Mouse (Mus musculus) liver, embryonic 16.5 days (tissue): ENCODE data around the gene Echs1. TPM values are rescaled to one million over a fixed set of nuclear protein-coding genes. Genes with fewer than 3 reads are reported as not detected.

Source experiments
- ATAC-seq: fragments of 200-750 bp; cut with Nextera tagmentation; 2 replicates; pipeline ENCODE4 v1.8.0; 2017; ENCODE audit warnings: low read depth, mild to moderate bottlenecking, moderate number of reproducible peaks, moderate library complexity
- H3K27ac ChIP-seq: fragments of 300-500 bp; sonication (generic); 2 replicates; pipeline ENCODE4 v1.5.1; 2014; ENCODE audit warnings: mild to moderate bottlenecking, low read length
- H3K27me3 ChIP-seq: fragments of 300-500 bp; sonication (generic); 2 replicates; pipeline ENCODE4 v1.6.1; 2014; ENCODE audit warnings: low read depth, low read length, mixed read lengths; ENCODE audit not compliant: control insufficient read depth, insufficient read depth
- H3K36me3 ChIP-seq: fragments of 300-500 bp; sonication (generic); 2 replicates; pipeline ENCODE4 v1.6.1; 2014; ENCODE audit warnings: mild to moderate bottlenecking; ENCODE audit not compliant: control insufficient read depth, insufficient read depth
- H3K4me1 ChIP-seq: fragments of 300-500 bp; sonication (generic); 2 replicates; pipeline ENCODE4 v1.6.1; 2014; ENCODE audit warnings: low read depth, low read length, mixed read lengths; ENCODE audit not compliant: control insufficient read depth
- H3K4me2 ChIP-seq: fragments of 300-500 bp; sonication (generic); 2 replicates; pipeline ENCODE4 v1.6.1; 2014; ENCODE audit warnings: low read depth, low read length, mixed read lengths
- H3K4me3 ChIP-seq: fragments of 300-500 bp; sonication (generic); 2 replicates; pipeline ENCODE4 v1.5.1; 2014; ENCODE audit warnings: low read depth, mild to moderate bottlenecking, low read length
- H3K9ac ChIP-seq: fragments of 300-500 bp; sonication (generic); 2 replicates; pipeline ENCODE4 v1.6.1; 2014; ENCODE audit warnings: low read depth, low read length
- H3K9me3 ChIP-seq: fragments of 300-500 bp; sonication (generic); replicated peaks from 2 replicates; pipeline ENCODE4 v1.6.1; 2016; ENCODE audit warnings: low read length; ENCODE audit not compliant: control insufficient read depth
- WGBS: fragments of 180-500 bp; shearing (Covaris S2); extraction: QIAGEN DNeasy Blood & Tissue Kit; methylation state at CpG from one replicate; pipeline ENCODE4 v1.1.7; 2014; ENCODE audit not compliant: insufficient replicate concordance; 5-methylcytosine and 5-hydroxymethylcytosine counted together
- polyA plus RNA-seq: library from polyadenylated mRNA; unstranded; fragments of >200 nt; fragmentation: Nextera tagmentation; extraction: Ambion mirVana; gene quantifications from 2 replicates; pipeline ENCODE4 v1.2.1, GENCODE M21; 2015

Echs1 gene
- polyA plus RNA-seq, 1 experiment from 2014 or later: 131 TPM

DNA sequence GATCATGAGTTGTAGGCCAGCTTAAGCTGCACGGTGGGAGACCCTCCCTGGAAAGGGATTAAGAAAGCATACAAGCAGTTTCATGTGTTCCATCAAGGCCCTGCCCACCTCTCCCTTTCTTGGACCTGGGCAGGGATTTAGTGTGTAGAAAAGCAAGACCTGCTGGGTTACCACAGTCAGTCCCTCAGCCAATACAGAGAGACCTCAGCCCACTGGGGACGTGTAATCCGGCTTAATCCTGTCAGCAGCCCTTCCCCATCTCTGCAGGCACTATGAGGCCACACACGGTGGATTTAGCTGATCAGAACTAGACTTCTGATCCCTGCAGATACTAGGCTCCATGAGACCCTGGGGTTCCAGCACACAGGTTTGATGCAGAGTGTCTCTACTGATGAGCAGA is 56.7 kb downstream of the Echs1 start:
- ATAC-seq: no peak
- no peak overlapping the region for H3K4me2 ChIP-seq
- H3K27ac ChIP-seq: no peak overlapping the region
- no peaks in the 10 kb centered on the region for H3K9me3 ChIP-seq
- H3K4me3 ChIP-seq: no peak overlapping the region
- no peaks in the 10 kb centered on the region for H3K36me3 ChIP-seq
- WGBS: 27% methylated on average over 4 of the region's 4 CpGs
- no peak overlapping the region for H3K9ac ChIP-seq
- H3K4me1 ChIP-seq: no peaks in the 10 kb centered on the region
- H3K27me3 ChIP-seq: peaks cover 74% of the 10 kb centered on the region

DNA sequence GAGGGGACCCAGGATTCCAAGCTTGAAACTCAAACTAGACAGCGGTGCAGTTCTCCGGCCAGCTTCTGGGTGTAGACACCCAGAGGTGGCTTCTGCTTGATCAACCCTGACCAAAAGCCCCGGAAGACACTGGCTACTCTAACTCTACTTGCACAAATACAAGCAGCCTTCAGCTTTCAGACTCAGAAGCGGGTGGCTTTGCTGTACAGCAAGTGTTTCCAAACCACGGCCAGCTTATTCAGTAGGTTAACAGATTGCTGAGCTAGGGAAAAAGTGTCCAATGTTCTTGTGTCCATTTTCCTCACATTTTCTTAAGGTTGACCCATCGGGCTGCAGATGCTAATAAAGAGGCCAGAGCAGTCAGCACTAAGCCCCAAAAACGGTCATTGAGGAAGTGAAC is 57.7 kb downstream of the Echs1 start:
- no peaks in the 10 kb centered on the region for H3K36me3 ChIP-seq
- H3K27me3 ChIP-seq: peaks cover 74% of the 10 kb centered on the region
- H3K4me3 ChIP-seq: no peak overlapping the region
- H3K9me3 ChIP-seq: no peaks in the 10 kb centered on the region
- no peaks in the 10 kb centered on the region for H3K4me1 ChIP-seq
- 22% methylated on average over 7 of the region's 7 CpGs for WGBS
- H3K4me2 ChIP-seq: no peak overlapping the region
- H3K9ac ChIP-seq: no peak overlapping the region
- no peak overlapping the region for H3K27ac ChIP-seq
- no peak for ATAC-seq

DNA sequence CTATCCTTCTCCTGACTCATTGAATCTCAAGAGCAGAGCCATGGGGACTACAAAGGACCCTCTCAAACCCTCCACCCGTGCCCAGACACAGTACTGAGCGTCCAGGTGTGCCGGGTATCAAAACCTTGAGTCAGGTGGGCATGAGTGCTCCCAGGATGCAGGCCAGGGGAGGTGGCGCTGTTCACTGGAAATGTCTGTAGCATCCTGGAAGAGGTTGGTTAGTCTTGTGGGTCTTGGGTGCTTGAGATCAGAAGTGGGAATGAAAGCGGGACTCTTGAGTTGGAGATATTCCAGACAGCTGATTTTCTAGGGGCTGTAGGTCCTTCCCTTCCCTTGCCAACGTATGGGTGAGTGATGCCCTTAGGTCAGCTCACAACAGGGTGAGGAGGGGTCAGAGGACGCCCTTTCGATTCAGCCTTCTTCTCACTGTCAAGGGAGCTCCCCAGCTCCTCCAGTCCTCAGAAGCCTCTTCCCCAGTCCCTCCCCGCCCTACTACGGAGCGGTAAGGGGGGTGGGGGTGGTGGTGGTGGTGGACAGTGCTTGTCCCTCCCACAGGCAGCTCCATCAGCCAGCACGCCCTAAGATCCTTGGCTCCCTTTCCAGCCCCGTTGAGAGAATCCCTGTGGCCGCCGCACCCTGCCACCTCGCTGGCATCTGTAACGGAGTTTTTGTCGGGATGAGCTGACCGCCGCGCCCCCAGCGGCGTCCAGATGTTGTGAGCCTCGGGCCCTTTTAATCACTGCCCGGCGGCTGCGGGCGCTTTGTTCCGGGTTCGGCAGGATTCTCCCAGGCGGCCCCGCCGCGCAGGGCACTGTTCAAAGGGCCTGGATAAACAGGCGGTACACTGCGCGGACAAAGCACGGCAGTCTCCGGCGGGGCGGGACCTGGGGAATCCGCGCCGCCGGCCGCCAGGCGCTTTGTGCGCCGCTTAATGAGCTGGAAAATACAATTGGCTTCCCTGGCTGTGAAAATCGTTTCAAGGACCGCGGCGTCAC is 58.6 kb downstream of the Echs1 start:
- H3K9me3 ChIP-seq: no peaks in the 10 kb centered on the region
- H3K36me3 ChIP-seq: no peaks in the 10 kb centered on the region
- no peak for ATAC-seq
- 4% methylated on average over 53 of the region's 53 CpGs for WGBS
- no peaks in the 10 kb centered on the region for H3K4me1 ChIP-seq
- H3K27ac ChIP-seq: no peak overlapping the region
- peak overlapping the region; percentile 19 for H3K4me3 ChIP-seq
- H3K27me3 ChIP-seq: peaks cover 74% of the 10 kb centered on the region
- H3K4me2 ChIP-seq: peak overlapping the region; percentile 24
- no peak overlapping the region for H3K9ac ChIP-seq

Other genes starting within 250 kb of the Echs1 start
- gene Kndc1, start 221.8 kb downstream of the Echs1 start, polyA plus RNA-seq: not detected in 2 replicates
- gene Utf1, start 172.7 kb downstream of the Echs1 start, polyA plus RNA-seq: not detected in 2 replicates
- not detected in 2 replicates for gene 6430531B16Rik, start 137.7 kb downstream of the Echs1 start, polyA plus RNA-seq
- gene Adam8, start 123.9 kb downstream of the Echs1 start, polyA plus RNA-seq: 1.6 and 1.8 TPM in 2 replicates
- gene Zfp511, start 80.1 kb downstream of the Echs1 start, polyA plus RNA-seq: 15.5 and 16.5 TPM in 2 replicates
- gene Tubgcp2, start 79.8 kb downstream of the Echs1 start, polyA plus RNA-seq: 22.2 and 23.3 TPM in 2 replicates
- not detected in 2 replicates for gene Msx3, start 67.4 kb downstream of the Echs1 start, polyA plus RNA-seq
- gene Caly, start 33.9 kb downstream of the Echs1 start, polyA plus RNA-seq: not detected in 2 replicates
- 9.5 TPM in 1 of 2 replicates, not detected in the other for gene Prap1, start 23.1 kb downstream of the Echs1 start, polyA plus RNA-seq
- gene Fuom, start 14.0 kb downstream of the Echs1 start, polyA plus RNA-seq: 8.4 and 11.6 TPM in 2 replicates
- gene Paox, start 677 bp downstream of the Echs1 start, polyA plus RNA-seq: 11.0 and 14.3 TPM in 2 replicates
- gene Mtg1, start 21.1 kb upstream of the Echs1 start, polyA plus RNA-seq: 13.0 and 13.1 TPM in 2 replicates
- not detected in 2 replicates for gene Sprn, start 38.4 kb upstream of the Echs1 start, polyA plus RNA-seq
- gene Olfr522, start 48.3 kb upstream of the Echs1 start, polyA plus RNA-seq: not detected in 2 replicates
- gene Olfr523, start 56.7 kb upstream of the Echs1 start, polyA plus RNA-seq: not detected in 2 replicates
- gene Olfr524, start 89.5 kb upstream of the Echs1 start, polyA plus RNA-seq: not detected in 2 replicates
- 0.05 and 0.06 TPM in 2 replicates for gene Cd163l1, start 101.8 kb upstream of the Echs1 start, polyA plus RNA-seq
- gene 5830411N06Rik, start 130.8 kb upstream of the Echs1 start, polyA plus RNA-seq: not detected in 2 replicates
- not detected in 2 replicates for gene Olfr525, start 204.4 kb upstream of the Echs1 start, polyA plus RNA-seq
- not detected in 2 replicates for gene Olfr527, start 217.5 kb upstream of the Echs1 start, polyA plus RNA-seq
- not detected in 2 replicates for gene Olfr60, start 245.2 kb upstream of the Echs1 start, polyA plus RNA-seq